Mouse (Mus musculus) cerebellum, adult 2 months (tissue): Measurements from ENCODE around the gene S1pr5.

Source experiments
- CTCF ChIP-seq: fragments of 200-500 bp; IDR thresholded peaks from 2 replicates; pipeline ENCODE4 v1.5.1; 2011; ENCODE audit warnings: low read depth, mild to moderate bottlenecking, control low read depth, low read length, moderate library complexity, borderline replicate concordance; ENCODE audit not compliant: insufficient read depth
- POLR2A ChIP-seq: fragments of 200-500 bp; IDR thresholded peaks from 2 replicates; pipeline ENCODE4 v1.6.1; 2011; ENCODE audit warnings: low read length, control low read depth, borderline replicate concordance; ENCODE audit not compliant: insufficient read depth

DNA sequence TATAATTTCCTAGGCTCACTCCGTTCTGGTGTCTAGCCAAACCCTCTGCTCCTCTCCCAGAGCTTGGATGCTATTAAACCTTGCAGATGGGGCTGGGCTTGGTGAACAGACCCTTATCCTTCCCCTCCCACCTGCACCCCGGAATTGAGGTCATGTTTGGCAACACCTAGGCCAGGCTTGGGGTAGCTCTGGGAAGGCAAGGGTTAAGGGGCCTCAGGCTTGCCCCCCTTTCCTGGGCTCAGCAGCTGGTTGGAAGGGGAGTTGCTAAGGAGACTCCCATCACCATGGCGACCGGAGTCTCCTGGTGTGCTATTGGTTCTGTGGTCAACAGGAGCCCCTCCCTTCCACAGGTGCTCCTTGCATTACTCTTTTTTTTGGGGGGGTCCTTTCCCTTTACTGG is 50.3 kb downstream of the S1pr5 start:
- TF ChIP-seq POLR2A, result no peak
- no peak for TF ChIP-seq CTCF
